Mouse (Mus musculus) layer of hippocampus, postnatal 14 days (tissue): ENCODE measurements around the gene AC161166.1. TPM values are rescaled to one million over a fixed set of nuclear protein-coding genes. Genes with fewer than 3 reads are reported as not detected.
A peak's percentile ranks its signal among the peaks of the same experiment; 100 is the strongest.
"Not testable (repeated sequence)": the region's sequence is repeated elsewhere in the genome, so short reads cannot be mapped to it uniquely, and the experiment has no call there.

Experiments used
- DNase-seq, 2 experiments: peaks; one replicate each; pipeline ENCODE4 v3.0.0; 2021 to 2022; ENCODE audit warnings: low spot score in 2 of 2, mixed read lengths in 1 of 2
- total RNA-seq, 2 experiments: library from RNA; stranded (reverse); gene quantifications; 2 replicates each; pipeline ENCODE4 v1.2.3; 2021

Gene AC161166.1
- total RNA-seq, 2 experiments from 2014 or later: not detected

- no peak for DNase-seq
Measured at GRCm38 (mm10) chr7:24528861-24529260, 16.6 kb upstream of the AC161166.1 start.

- peak in 1 of 2 experiments; percentile 36 for DNase-seq
Measured at GRCm38 (mm10) chr7:24525686-24526420, 13.6 kb upstream of the AC161166.1 start.

GRCm38 (mm10) chr7:24524978-24525377 is 12.7 kb upstream of the AC161166.1 start:
- no peak for DNase-seq

GRCm38 (mm10) chr7:24523723-24524122 is 11.5 kb upstream of the AC161166.1 start:
- no peak for DNase-seq

GRCm38 (mm10) chr7:24522805-24523204 is 10.6 kb upstream of the AC161166.1 start:
- DNase-seq: no peak

- not testable (repeated sequence) for DNase-seq
Measured at GRCm38 (mm10) chr7:24520054-24520453, 7.8 kb upstream of the AC161166.1 start.

GRCm38 (mm10) chr7:24519130-24519529 is 6.9 kb upstream of the AC161166.1 start:
- no peak for DNase-seq

- peak in 1 of 2 experiments; percentile 59 for DNase-seq
Measured at GRCm38 (mm10) chr7:24517654-24518053, 5.4 kb upstream of the AC161166.1 start.

GRCm38 (mm10) chr7:24517077-24517476 is 4.8 kb upstream of the AC161166.1 start:
- no peak for DNase-seq

- DNase-seq: peak; percentile 46 to 60
Measured at GRCm38 (mm10) chr7:24516319-24516718, 4.1 kb upstream of the AC161166.1 start.

GRCm38 (mm10) chr7:24507726-24508114 is 4.5 kb downstream of the AC161166.1 start:
- peak in 1 of 2 experiments; percentile 45 for DNase-seq

GRCm38 (mm10) chr7:24506838-24507725 is 5.2 kb downstream of the AC161166.1 start, which contains the start of gene Zfp428:
TSS of gene Zfp428 (plus strand) at chr7:24507006.
- DNase-seq: peak; percentile 84 to 89

GRCm38 (mm10) chr7:24506476-24506837 is 5.8 kb downstream of the AC161166.1 start:
- peak; percentile 73 to 84 for DNase-seq

GRCm38 (mm10) chr7:24506065-24506459 is 6.2 kb downstream of the AC161166.1 start:
- no peak for DNase-seq

GRCm38 (mm10) chr7:24505447-24506064 is 6.7 kb downstream of the AC161166.1 start:
- DNase-seq: no peak

GRCm38 (mm10) chr7:24504868-24505267 is 7.4 kb downstream of the AC161166.1 start:
- DNase-seq: no peak

GRCm38 (mm10) chr7:24504004-24504403 is 8.3 kb downstream of the AC161166.1 start:
- DNase-seq: no peak

GRCm38 (mm10) chr7:24501492-24501891 is 10.8 kb downstream of the AC161166.1 start:
- DNase-seq: no peak

GRCm38 (mm10) chr7:24500929-24501328 is 11.3 kb downstream of the AC161166.1 start:
- no peak for DNase-seq

GRCm38 (mm10) chr7:24499856-24500577 is 12.2 kb downstream of the AC161166.1 start:
- DNase-seq: no peak

- DNase-seq: no peak
Measured at GRCm38 (mm10) chr7:24488303-24488702, 24.0 kb downstream of the AC161166.1 start.
